Mouse (Mus musculus) cerebellum, adult 2 months (tissue): Measurements from ENCODE around the gene Cttnbp2nl. TPM values are rescaled to one million over a fixed set of nuclear protein-coding genes. Genes with fewer than 3 reads are reported as not detected.
A peak's percentile ranks its signal among the peaks of the same experiment; 100 is the strongest.

Source experiments
- DNase-seq, 2 experiments: peaks; one replicate each; pipeline ENCODE4 v3.0.0; 2021
- H3K27ac ChIP-seq: fragments of 200-500 bp; 2 replicates; pipeline ENCODE4 v1.5.1; 2012; ENCODE audit warnings: low read length, control low read depth, inconsistent platforms; ENCODE audit not compliant: insufficient read depth
- H3K27me3 ChIP-seq: fragments of 200-500 bp; 2 replicates; pipeline ENCODE4 v1.6.1; 2012; ENCODE audit warnings: inconsistent platforms, mild to moderate bottlenecking, low read length, moderate library complexity; ENCODE audit not compliant: control insufficient read depth, insufficient read depth
- H3K4me1 ChIP-seq: fragments of 200-500 bp; 2 replicates; pipeline ENCODE4 v1.6.1; 2011; ENCODE audit warnings: low read length; ENCODE audit not compliant: control insufficient read depth, insufficient read depth
- H3K4me3 ChIP-seq: fragments of 200-500 bp; replicated peaks from 2 replicates; pipeline ENCODE3; 2011; ENCODE audit warnings: mild to moderate bottlenecking, low read depth, low read length, control low read depth; ENCODE audit not compliant: insufficient read depth
- CTCF ChIP-seq: fragments of 200-500 bp; IDR thresholded peaks from 2 replicates; pipeline ENCODE4 v1.5.1; 2011; ENCODE audit warnings: low read depth, mild to moderate bottlenecking, control low read depth, low read length, moderate library complexity, borderline replicate concordance; ENCODE audit not compliant: insufficient read depth
- POLR2A ChIP-seq: fragments of 200-500 bp; IDR thresholded peaks from 2 replicates; pipeline ENCODE4 v1.6.1; 2011; ENCODE audit warnings: low read length, control low read depth, borderline replicate concordance; ENCODE audit not compliant: insufficient read depth
- WGBS: fragments of 180-500 bp; shearing (Covaris S2); methylation state at CpG from one replicate; pipeline ENCODE4 v1.1.7; 2018; 5-methylcytosine and 5-hydroxymethylcytosine counted together
- polyA plus RNA-seq: library from polyadenylated mRNA; depleted of rRNA; stranded (reverse); fragments of >200 nt; gene quantifications from 2 replicates; pipeline ENCODE4 v1.2.3, GENCODE M21; 2012

Cttnbp2nl gene
- polyA plus RNA-seq, 1 experiment: 7.4 TPM

DNA sequence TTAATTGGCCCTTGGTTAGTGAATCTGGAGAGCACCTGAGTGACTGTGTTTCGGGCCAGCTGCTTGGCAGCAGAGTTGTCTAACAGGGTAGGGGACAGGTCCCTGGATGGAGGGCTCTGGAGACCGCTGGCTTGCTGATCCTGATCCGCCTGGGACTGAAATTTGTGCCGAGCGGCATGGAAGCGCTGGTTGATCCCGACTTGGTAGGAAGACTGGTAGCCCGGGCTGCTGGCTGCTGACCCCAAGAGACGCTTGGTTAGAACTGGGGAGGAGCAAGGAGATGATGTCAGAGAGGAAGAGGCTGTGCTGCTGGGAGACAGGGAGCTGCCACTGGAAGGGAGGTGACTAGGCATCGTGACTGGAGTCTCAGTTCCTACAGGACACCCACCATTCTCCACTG is 47.9 kb downstream of the Cttnbp2nl start:
- no peak for DNase-seq
- no peak overlapping the region for H3K27ac ChIP-seq
- H3K27me3 ChIP-seq: no peaks in the 10 kb centered on the region
- TF ChIP-seq CTCF (no peak), POLR2A (no peak)
- no peaks in the 10 kb centered on the region for H3K4me1 ChIP-seq
- no peak overlapping the region for H3K4me3 ChIP-seq
- WGBS: 89% methylated on average over 10 of the region's 10 CpGs

- WGBS: 76% methylated on average over 14 of the region's 14 CpGs
Observed at GRCm38 (mm10) chr3:105003960-105004463, 48.9 kb downstream of the Cttnbp2nl start.

DNA sequence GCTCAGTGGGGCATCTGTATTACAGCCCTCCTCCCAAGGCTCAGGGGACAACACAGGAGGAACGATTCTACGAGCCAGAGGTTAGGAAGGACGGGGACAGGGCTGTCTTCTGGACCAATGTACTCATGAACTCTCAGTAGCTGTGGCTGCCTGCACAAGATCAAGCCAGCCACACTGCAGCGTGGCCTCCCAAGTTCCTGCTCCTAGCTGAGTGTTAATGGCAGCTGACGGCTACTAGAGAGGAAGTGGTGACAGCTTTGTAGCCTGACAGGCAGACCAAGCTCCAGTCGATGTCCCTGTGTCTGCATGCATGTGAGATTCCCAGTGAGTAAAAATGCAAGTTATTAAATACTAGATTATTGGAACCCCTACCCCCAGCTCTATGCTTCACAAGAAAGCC is 51.6 kb downstream of the Cttnbp2nl start:
- no peak overlapping the region for H3K4me3 ChIP-seq
- no peak for DNase-seq
- TF ChIP-seq CTCF (no peak), POLR2A (no peak)
- WGBS: 64% methylated on average over 6 of the region's 6 CpGs
- no peak overlapping the region for H3K27ac ChIP-seq
- H3K4me1 ChIP-seq: no peaks in the 10 kb centered on the region
- no peaks in the 10 kb centered on the region for H3K27me3 ChIP-seq

More at GRCm38 (mm10) chr3:105003960-105004463, 48.9 kb downstream of the Cttnbp2nl start:
- no peak for DNase-seq
- H3K27me3 ChIP-seq: no peaks in the 10 kb centered on the region
- no peaks in the 10 kb centered on the region for H3K4me1 ChIP-seq
- H3K27ac ChIP-seq: no peak overlapping the region
- H3K4me3 ChIP-seq: no peak overlapping the region
- TF ChIP-seq CTCF (no peak), POLR2A (no peak)

GRCm38 (mm10) chr3:105000561-105000960 is 52.4 kb downstream of the Cttnbp2nl start:
- 89% methylated on average over 8 of the region's 8 CpGs for WGBS
- Histone ChIP-seq H3K4me1 (no peaks in the 10 kb centered on the region), H3K27me3 (no peaks in the 10 kb centered on the region), H3K27ac (no peak overlapping the region), H3K4me3 (no peak overlapping the region)
- no peak for TF ChIP-seq POLR2A
- no peak for TF ChIP-seq CTCF
- DNase-seq: no peak

- no peaks in the 10 kb centered on the region for H3K4me1 ChIP-seq
- TF ChIP-seq CTCF (no peak), POLR2A (no peak)
- WGBS: 45% methylated on average over 6 of the region's 6 CpGs
- H3K27ac ChIP-seq: no peak overlapping the region
- no peaks in the 10 kb centered on the region for H3K27me3 ChIP-seq
- H3K4me3 ChIP-seq: no peak overlapping the region
- no peak for DNase-seq
Observed at GRCm38 (mm10) chr3:104997563-104997962, 55.4 kb downstream of the Cttnbp2nl start.

DNA sequence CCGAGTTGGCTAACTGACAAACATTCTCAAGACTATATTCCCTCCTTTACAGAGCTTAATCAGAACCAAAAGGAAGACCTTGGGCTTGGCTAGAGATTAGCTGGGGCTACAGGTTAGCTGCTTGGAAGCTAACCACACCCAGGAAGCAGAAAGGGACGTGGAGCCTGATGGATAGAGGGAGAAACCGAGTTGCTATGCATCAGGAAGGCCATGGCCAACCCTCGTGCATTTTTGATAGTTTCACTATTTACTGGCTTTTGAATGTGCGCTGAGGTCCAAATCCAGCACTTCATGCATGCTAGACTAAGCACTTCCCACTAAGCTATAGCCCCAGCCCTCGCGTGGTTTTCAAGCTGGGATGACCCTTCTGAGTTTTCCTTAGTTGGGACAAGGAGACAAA is 57.2 kb downstream of the Cttnbp2nl start:
- H3K4me1 ChIP-seq: no peaks in the 10 kb centered on the region
- no peak for DNase-seq
- WGBS: 85% methylated on average over 7 of the region's 7 CpGs
- H3K27me3 ChIP-seq: no peaks in the 10 kb centered on the region
- no peak overlapping the region for H3K4me3 ChIP-seq
- TF ChIP-seq CTCF (no peak), POLR2A (no peak)
- H3K27ac ChIP-seq: no peak overlapping the region

- DNase-seq: no peak
- Histone ChIP-seq H3K4me1 (no peaks in the 10 kb centered on the region), H3K27me3 (no peaks in the 10 kb centered on the region), H3K4me3 (no peak overlapping the region), H3K27ac (peak overlapping the region; percentile 70)
- 67% methylated on average over 3 of the region's 3 CpGs for WGBS
- TF ChIP-seq CTCF (no peak), POLR2A (no peak)
Observed at GRCm38 (mm10) chr3:104994415-104994841, 58.5 kb downstream of the Cttnbp2nl start.

DNA sequence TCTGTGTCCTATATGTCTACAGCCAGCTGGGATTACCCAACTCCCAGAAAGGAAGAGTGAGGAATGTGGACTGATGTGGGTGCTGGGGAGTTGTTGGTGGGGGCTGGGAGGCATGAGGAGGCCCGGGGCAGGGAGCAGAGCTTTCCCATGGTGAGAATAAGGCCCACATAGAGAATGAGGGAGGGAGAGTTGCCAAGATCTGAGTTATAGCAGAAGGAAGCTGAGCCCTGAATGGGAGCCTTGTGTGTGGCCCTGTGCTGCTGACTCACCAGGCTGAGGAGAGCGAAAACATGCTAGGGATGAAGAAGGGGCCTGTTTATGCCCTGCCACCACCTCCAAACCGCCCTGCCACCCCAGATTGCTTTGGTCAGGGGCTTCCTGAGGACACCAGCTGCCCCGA is 59.1 kb downstream of the Cttnbp2nl start:
- H3K27me3 ChIP-seq: no peaks in the 10 kb centered on the region
- WGBS: 61% methylated on average over 4 of the region's 4 CpGs
- H3K27ac ChIP-seq: peak overlapping the region; percentile 70; the same call in 1 of the 2 replicates
- peak; percentile 15 to 35 for DNase-seq
- no peaks in the 10 kb centered on the region for H3K4me1 ChIP-seq
- TF ChIP-seq CTCF (no peak), POLR2A (no peak)
- no peak overlapping the region for H3K4me3 ChIP-seq
